Mouse (Mus musculus) kidney, adult 2 months (tissue): ENCODE measurements around the gene Ppil1.

Experiments used
- CTCF ChIP-seq: fragments of 200-500 bp; conservative IDR thresholded peaks from 2 replicates; pipeline ENCODE4 v1.5.1; 2011; ENCODE audit warnings: low read depth, mild to moderate bottlenecking, control low read depth, low read length, moderate library complexity, mixed read lengths; ENCODE audit not compliant: insufficient read depth, insufficient read length
- POLR2A ChIP-seq: fragments of 200-500 bp; IDR thresholded peaks from one replicate; pipeline ENCODE4 v1.6.1; 2011; ENCODE audit warnings: low read depth, low read length, control low read depth

- TF ChIP-seq POLR2A: no peak
- no peak for TF ChIP-seq CTCF
Observed at GRCm38 (mm10) chr17:29302149-29302548, 38.2 kb upstream of the Ppil1 start.
